Mouse (Mus musculus) ovary, postnatal 14 days (tissue): ENCODE data around the gene Gm20815.
"Not testable (repeated sequence)": the region's sequence is repeated elsewhere in the genome, so short reads cannot be mapped to it uniquely, and the experiment has no call there.

Experiments
- DNase-seq: peaks from one replicate; pipeline ENCODE4 v3.0.0; 2022; ENCODE audit warnings: low spot score

Gene Gm20815

GRCm38 (mm10) chrY:8835069-8835468 lies at the start of gene Gm20815:
TSS of gene Gm20815 (minus strand) at chrY:8835169.
- not testable (repeated sequence) for DNase-seq
